Mouse (Mus musculus): Measurements from ENCODE around the gene Ppat.
A peak's percentile ranks its signal among the peaks of the same experiment; 100 is the strongest.
"Not testable (repeated sequence)": the region's sequence is repeated elsewhere in the genome, so short reads cannot be mapped to it uniquely, and the experiment has no call there.

Ppat gene

DNA sequence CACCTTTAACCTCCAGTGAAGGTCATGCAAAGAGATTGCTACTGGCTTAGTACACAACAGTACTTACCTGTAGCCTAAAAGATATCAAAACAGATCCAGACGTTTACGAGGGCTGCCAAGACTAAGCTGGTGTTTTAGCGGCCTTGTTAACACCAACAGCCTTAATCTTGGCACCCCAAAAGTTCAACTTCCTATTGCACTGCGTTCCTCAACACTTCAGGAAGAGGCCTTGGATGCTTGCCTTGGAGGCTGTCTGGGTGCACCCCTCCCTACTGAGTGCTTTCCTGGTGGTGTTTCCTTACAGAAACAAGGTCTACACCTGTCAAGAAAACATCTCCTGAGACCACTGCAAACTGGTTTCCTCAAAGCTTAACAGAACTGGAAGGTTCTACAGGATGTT is 4.2 kb downstream of the Ppat start:
- peak; percentile 28 for DNase-seq

- no peak for DNase-seq
These were observed 5.7 kb downstream of the Ppat start for GRCm38 (mm10) chr5:76945678-76946033.

GRCm38 (mm10) chr5:76944965-76945677 is 6.3 kb downstream of the Ppat start:
- peak; percentile 27 for DNase-seq

- peak; percentile 79 for DNase-seq
These were observed 8.9 kb downstream of the Ppat start for GRCm38 (mm10) chr5:76942505-76942904.

GRCm38 (mm10) chr5:76941975-76942374 is 9.4 kb downstream of the Ppat start:
- peak; percentile 21 for DNase-seq

DNA sequence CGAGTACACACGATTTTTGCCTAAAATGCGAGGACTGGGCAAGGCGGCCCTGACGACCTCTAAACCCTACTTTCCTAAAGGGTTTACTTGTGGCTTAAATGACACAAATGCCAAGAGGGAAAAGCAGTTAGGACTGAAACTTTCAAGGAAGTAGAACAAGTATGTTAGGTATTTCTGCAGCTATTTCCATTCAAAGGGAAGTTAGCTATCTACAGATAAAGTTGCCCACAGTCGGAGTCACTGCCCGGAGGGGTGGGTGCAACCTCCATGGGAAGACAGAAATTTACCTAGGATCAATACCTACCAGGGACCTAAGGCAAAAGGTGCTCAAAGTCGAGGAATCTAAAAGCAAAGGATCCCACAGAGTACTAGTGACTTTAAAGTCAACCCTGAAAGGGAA is 11.7 kb downstream of the Ppat start:
- DNase-seq, result no peak

DNA sequence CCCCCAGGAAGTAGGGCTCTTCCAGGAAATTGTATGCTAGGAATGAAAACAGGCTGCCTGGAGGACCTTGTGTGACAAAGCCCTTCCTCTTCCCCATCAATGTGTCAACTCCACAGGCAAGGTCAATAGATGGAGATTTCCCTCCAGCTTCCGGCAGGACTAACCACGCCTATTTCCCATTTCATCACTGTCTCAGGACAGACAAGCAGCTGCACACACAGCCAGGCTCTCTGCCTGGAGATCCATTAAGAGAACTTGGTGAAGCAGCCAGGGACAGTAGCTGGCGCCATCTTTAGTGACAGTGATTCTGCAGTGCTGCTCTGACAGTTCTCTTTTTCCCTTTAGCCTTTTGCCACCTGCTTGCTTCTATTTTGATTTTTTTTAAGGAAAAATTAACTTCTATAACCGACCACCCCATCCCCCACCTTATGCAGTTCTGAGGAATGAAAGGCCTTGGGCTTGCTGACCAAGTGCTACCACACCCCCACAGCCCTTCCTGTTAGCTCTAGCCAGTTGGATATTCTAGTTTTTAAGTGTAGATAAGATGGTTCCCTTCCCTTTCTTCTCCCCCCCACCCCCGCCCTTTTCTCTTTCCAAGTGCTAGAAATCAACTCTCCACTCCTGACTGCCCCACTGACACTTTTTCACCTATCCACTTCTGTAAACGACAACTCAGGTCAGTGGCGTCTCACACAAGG is 22.0 kb downstream of the Ppat start:
- peak; percentile 57 for DNase-seq

DNA sequence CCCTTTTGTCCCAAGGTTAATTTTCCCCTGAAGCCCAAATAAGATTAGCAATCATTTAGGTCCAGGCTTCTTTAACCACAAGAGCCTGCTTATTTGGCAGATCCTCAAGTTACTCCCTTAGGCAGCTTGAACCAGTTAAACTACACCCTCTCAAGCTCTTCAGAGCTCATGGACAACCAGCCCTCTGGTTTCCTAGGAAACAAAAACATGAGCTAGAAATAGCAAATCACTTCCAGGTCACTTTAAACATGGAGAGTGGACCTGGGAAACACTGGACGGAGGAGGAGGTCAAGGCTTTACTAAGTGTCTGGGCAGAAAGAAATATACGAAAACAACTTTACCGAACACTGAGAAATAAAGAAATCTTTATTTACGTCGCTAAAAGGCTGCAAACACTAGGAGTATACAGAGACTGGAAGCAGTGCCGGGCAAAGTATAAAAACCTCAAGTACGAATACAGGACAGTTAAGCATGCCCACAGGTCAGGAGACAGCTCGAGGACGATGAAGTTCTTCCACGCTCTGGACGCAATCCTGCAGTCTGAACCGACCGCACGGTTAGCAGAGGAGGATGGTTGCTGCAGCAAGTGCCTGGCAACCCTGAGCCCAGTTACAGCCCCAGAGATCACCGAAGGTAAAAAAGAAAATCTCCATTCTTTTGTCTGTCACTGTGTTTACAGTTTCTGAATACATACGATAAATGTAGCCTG is 23.1 kb downstream of the Ppat start:
- DNase-seq, result peak; percentile 77

DNA sequence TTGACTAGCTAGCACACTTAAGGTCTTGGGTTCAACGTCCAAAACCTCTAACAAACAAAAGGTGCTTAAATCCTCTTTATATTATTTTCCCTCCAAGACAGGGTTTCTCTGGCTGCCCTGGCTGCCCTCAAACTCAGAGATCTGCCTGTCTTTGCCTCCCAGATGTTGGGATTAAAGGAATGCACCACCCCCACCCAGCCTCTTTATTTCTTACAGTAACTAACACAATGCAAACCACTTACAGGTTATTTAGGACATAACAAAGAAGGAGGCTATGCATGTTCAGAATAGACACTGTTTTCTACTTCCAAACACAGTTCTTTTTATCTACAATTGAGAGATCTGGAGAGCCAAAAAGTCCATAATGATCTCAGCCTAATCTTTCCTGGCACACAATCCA is 27.1 kb downstream of the Ppat start:
- no peak for DNase-seq

DNA sequence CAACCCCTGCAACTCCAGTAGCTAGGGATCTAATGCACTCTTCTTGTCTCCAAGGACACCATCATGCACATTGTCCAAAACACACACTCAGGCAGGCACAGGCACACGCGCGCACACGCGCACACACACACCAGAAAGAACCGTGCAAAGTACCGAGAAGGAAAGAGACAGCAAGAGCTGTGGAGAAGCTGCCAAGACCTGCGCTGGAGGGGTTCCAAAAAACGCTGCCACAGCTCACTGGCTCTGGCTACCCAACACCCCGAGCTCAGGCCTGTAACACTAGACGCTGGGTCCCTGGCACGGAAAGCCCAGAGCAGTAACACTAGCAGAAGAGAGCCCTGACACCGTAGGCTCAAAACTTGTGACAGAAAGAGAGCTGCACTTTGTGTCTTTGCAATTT is 27.9 kb downstream of the Ppat start:
- DNase-seq, result peak; percentile 92

- no peak for DNase-seq
These were observed 28.5 kb downstream of the Ppat start for GRCm38 (mm10) chr5:76922833-76923232.

DNA sequence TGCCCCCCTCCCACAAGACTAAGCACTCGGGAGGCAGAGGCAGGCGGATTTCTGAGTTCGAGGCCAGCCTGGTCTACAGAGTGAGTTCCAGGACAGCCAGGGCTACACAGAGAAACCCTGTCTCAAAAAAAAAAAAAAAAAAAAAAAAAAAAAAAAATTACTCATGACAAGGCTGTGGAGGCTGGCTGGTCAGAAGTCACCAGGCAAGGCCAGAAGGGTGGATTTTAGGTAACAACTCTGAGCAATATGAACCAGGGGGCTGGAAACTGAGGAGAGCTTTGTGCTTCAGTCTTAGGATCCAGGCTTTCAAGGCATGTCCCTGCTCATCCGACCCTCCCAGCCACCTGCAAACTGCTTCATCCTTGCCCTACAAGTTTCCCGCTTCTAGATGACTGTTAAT is 38.9 kb downstream of the Ppat start:
- DNase-seq, result not testable (repeated sequence)

DNA sequence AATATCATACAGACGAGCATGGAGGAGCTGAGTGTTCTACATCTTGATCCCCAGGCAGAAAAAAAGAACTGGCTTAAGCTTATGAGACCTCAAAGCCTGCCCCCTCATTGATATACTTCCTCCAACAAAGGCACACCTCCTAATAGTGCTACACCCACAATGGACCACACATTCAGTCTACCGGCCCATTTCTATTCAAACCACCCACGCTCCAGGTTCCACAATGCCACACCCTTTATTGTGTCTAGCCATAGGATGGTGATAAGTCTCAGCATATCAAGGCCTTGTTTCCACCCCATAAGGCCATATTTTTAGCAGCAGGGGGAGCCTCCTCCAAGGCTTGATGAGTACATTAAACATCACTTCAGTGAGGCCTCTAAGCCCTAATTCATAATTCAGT is 40.6 kb downstream of the Ppat start:
- DNase-seq, result no peak

DNA sequence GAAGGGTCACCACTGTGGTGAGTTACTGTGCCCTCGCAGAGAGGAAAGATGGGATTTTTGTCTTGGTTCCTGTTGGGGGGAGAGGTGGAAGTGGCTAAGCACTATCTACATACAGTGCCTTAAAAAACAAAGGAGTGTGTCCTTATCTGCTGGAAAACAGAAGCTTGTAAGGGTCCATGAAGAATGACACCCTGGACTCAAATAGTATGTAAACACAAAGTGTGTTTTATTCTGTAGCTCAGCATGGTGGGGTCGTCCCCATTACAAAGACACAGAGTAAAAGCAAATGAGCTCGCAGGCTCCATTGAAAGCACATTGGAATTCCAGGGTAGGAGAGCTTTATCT is 45.3 kb downstream of the Ppat start:
- DNase-seq, result no peak

GRCm38 (mm10) chr5:76905405-76906154 is 45.8 kb downstream of the Ppat start, which contains the start of gene Aasdh:
TSS of gene Aasdh (minus strand) at chr5:76905514.
- DNase-seq, result peak; percentile 91

DNA sequence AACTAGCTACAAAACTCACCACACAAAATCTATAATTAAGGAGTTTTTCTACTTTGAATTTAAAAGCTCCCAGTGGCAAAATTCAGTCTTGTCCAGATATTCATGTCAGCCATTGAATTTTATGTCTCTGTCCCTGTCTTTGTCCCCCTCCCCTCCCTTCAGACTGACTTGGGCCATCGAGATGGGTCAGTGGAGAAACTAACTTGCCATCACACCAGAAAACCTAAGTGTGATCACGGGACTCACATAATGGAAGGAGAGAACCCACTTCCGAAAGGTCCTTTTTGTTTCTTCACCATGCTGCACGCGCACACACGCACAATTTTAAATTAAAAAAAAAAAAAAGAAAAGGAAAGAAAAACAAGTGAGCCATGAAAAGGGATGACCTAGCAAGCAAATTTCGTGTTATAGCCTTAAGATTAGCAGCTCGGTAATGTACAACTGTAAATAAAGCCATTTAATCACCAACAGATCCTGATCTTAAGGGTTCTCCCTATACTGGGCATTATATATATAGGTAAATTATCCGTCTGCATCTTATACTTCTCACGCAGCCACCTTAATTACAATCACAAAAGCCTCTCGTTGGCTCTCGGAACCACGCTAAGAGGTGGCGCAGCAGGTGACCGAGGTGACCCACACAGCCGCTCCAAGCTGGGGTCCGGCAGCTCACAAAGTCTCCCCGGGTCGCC is 46.5 kb downstream of the Ppat start:
- no peak for DNase-seq

DNA sequence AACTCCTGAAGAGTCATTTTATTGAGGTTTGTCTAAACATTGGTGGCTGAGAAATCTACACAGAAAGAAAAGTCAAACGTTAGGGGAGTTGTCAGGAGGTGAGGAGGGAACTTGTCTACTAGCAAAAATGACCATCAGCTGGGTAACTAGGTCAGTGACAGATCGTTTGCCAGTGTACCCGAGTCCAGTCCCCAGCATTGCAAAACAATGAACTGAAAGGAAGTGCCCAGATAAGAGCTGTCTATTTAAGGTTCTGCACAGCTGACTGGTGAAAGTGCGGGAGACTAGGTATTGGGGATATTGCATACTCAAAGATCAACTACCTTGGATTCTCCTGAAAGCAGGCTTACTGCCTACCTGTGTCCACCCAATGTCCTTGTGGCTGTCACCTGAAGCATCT is 49.2 kb downstream of the Ppat start:
- no peak for DNase-seq

DNA sequence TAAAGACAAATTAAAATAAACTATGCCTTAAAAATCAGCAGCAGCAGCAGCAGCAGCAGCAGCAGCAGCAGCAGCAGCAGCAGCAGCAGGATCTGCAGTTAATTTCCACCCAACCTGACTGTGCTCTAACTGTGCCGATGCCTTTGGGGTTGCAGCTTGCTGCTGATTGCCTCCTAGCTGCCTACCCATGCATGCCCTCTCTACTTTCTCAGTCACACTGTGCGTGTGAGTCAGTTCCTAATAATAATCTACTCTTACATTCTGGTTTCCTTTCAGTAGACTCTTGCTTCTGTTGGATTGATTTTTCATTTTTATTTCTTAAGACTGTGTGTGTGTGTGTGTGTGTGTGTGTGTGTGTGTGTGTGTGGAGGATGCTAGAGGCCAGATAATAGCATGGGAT is 58.3 kb downstream of the Ppat start:
- no peak for DNase-seq

DNA sequence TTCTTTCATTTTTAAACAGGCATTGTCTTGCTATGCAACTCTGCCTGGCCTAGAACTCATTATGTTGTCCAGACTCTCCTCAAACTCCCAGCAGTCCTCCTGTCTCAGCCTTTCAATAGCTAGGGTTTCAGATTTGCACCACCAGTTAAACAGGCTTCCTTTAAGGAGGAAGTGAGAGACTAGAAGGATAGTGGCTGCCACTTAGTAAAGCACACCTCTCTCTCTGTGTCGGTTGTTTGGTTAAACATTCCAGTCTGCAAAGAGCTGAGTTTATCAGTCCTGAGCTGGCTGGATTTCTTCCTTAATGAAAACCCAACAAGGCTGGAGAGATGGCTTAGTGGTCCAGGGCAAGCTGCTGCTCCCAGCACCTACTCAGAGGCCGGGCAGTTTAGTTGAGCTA is 58.8 kb downstream of the Ppat start:
- DNase-seq, result no peak

GRCm38 (mm10) chr5:76887011-76887410 is 64.4 kb downstream of the Ppat start:
- no peak for DNase-seq

DNA sequence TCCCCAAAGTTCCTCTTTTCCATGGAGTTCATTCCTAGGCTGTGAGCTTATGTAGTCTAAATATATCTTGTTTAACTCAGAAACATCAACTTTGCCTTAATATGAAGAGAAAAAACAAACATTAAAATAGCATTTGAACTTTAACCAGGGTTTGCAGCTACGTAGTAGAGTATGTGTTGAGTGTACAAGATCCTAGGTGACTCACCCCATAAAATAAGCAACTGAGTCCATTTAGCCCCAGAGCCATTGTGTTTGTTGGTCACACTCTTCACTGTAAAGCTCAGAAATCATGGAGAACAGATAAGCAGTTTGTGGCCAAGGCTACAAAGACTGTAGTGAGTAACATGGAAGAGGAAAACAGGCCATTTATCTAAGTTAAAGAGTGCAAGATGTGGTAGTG is 67.3 kb downstream of the Ppat start:
- no peak for DNase-seq

- no peak for DNase-seq
These were observed 75.1 kb downstream of the Ppat start for GRCm38 (mm10) chr5:76876106-76876758.
